Mouse (Mus musculus) G1E (cell line): ENCODE data around the gene Lsm14b.

ENCODE experiments used
- CTCF ChIP-seq: IDR thresholded peaks from 2 replicates; pipeline ENCODE4 v1.5.1; 2012; ENCODE audit warnings: low read depth, low read length, inconsistent platforms, mixed read lengths
- GATA1 ChIP-seq: IDR thresholded peaks from 2 replicates; pipeline ENCODE4 v1.6.1; 2012; ENCODE audit warnings: borderline replicate concordance, low read length, inconsistent platforms, mixed read lengths
- GATA2 ChIP-seq: IDR thresholded peaks from 2 replicates; pipeline ENCODE4 v1.6.1; 2012; ENCODE audit warnings: low read depth, low read length, inconsistent platforms, borderline replicate concordance
- POLR2AphosphoS5 ChIP-seq: IDR thresholded peaks from 2 replicates; pipeline ENCODE4 v1.6.1; 2012; ENCODE audit warnings: low read depth, low read length, inconsistent platforms; ENCODE audit not compliant: insufficient replicate concordance
- TAL1 ChIP-seq: conservative IDR thresholded peaks from 2 replicates; pipeline ENCODE4 v1.6.1; 2012; ENCODE audit warnings: low read depth, low read length, inconsistent platforms, mixed read lengths

GRCm38 (mm10) chr2:180031270-180031669 lies 6.5 kb downstream of the Lsm14b start:
- no peak for TF ChIP-seq CTCF
- no peak for TF ChIP-seq GATA1
- TF ChIP-seq POLR2AphosphoS5, result no peak
- no peak for TF ChIP-seq TAL1
- TF ChIP-seq GATA2, result no peak
